Mouse (Mus musculus) kidney, embryonic 15.5 days (tissue): ENCODE results near the gene App. TPM values are rescaled to one million over a fixed set of nuclear protein-coding genes. Genes with fewer than 3 reads are reported as not detected.

Experiments used
- ATAC-seq: fragments of 200-750 bp; cut with Nextera tagmentation; replicated peaks from 2 replicates; pipeline ENCODE4 v1.8.0; 2017; ENCODE audit warnings: moderate TSS enrichment; ENCODE audit not compliant: low FRiP score
- H3K27ac ChIP-seq: fragments of 300-500 bp; sonication (generic); 2 replicates; pipeline ENCODE4 v1.5.1; 2015; ENCODE audit warnings: mild to moderate bottlenecking, inconsistent platforms
- H3K27me3 ChIP-seq: fragments of 300-500 bp; sonication (generic); 2 replicates; pipeline ENCODE4 v1.6.1; 2015; ENCODE audit warnings: inconsistent platforms
- H3K36me3 ChIP-seq: fragments of 300-500 bp; sonication (generic); 2 replicates; pipeline ENCODE4 v1.6.1; 2015; ENCODE audit warnings: inconsistent platforms
- H3K4me1 ChIP-seq: fragments of 300-500 bp; sonication (generic); 2 replicates; pipeline ENCODE4 v1.6.1; 2015; ENCODE audit warnings: inconsistent platforms
- H3K4me2 ChIP-seq: fragments of 300-500 bp; sonication (generic); 2 replicates; pipeline ENCODE4 v1.6.1; 2015; ENCODE audit warnings: moderate library complexity, mild to moderate bottlenecking, inconsistent platforms
- H3K4me3 ChIP-seq: fragments of 300-500 bp; sonication (generic); replicated peaks from 2 replicates; pipeline ENCODE4 v1.5.1; 2015; ENCODE audit warnings: mild to moderate bottlenecking, inconsistent platforms
- H3K9ac ChIP-seq: fragments of 300-500 bp; sonication (generic); 2 replicates; pipeline ENCODE4 v1.6.1; 2015; ENCODE audit warnings: mild to moderate bottlenecking, inconsistent platforms
- H3K9me3 ChIP-seq: fragments of 300-500 bp; sonication (generic); replicated peaks from 2 replicates; pipeline ENCODE4 v1.6.1; 2016; ENCODE audit warnings: inconsistent platforms
- WGBS: fragments of 180-500 bp; shearing (Covaris S2); methylation state at CpG from one replicate; pipeline ENCODE4 v1.1.7; 2015; ENCODE audit warnings: mixed read lengths; 5-methylcytosine and 5-hydroxymethylcytosine counted together
- polyA plus RNA-seq: library from polyadenylated mRNA; unstranded; fragments of >200 nt; fragmentation: Nextera tagmentation; extraction: Ambion mirVana; gene quantifications from 2 replicates; pipeline ENCODE4 v1.2.1, GENCODE M21; 2015

App gene
- polyA plus RNA-seq, 1 experiment from 2014 or later, result 292 TPM

DNA sequence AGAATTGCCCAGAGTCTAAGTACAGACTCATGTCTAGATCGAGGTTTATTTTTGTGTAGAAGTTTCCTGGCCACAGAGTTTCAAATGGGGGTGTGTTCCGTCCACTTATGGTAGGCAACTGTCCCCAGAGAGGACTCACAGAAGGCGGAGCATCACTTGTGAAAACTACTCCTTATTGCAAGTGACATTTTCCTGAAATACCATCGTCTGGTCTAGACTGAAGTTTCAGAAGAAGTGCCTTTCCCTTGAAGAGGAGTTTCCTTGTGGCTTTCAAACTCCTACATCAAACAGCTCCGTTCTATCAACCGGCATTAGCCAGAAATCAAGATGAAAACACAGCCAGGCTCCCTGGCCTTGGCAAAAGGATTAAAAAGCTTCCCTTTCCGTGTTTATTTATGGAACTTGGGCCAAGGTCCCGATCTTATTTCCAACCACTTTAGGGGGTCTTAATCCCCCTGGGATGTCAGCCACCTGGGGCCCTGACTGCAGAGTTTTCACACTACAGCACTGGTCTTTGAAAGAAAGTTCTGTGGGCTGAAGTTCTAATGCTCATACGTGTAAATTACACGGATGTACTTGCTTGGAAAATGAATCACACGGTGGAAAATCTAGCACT, 187.4 kb downstream of the App start:
- H3K27ac ChIP-seq, result no peak overlapping the region; the same call in 1 of the 2 replicates
- no peaks in the 10 kb centered on the region for H3K9me3 ChIP-seq
- no peak overlapping the region for H3K9ac ChIP-seq
- no peak overlapping the region for H3K4me3 ChIP-seq
- WGBS, result 57% methylated on average over 11 of the region's 11 CpGs
- H3K4me1 ChIP-seq, result peaks cover 8% of the 10 kb centered on the region; the same call in 1 of the 2 replicates
- no peaks in the 10 kb centered on the region for H3K27me3 ChIP-seq
- 0 out of 2 replicates have a peak, but pooled peaks have one; percentile 12 for ATAC-seq
- peaks cover 21% of the 10 kb centered on the region for H3K36me3 ChIP-seq
- no peak overlapping the region for H3K4me2 ChIP-seq

DNA sequence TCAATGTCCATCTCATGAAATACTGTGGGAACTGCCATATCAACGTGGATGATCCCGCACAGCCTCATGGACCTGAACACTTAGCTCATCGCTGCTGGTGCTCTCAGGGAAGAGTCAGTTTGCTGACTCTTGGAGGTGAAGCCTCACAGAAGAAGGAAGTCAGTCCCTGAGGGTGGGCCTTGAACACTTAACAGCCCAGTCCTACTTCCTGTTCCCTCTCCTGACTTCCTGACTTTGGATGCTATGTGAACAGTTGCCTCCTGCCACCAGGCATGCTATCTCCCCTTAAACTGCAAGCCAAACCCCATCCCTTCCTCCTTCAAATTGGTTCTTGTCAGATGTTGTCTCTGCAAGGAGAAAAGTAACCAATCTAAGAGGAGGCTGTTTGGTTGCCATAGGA, 188.2 kb downstream of the App start:
- peaks cover 8% of the 10 kb centered on the region; the same call in 1 of the 2 replicates for H3K4me1 ChIP-seq
- no peaks in the 10 kb centered on the region for H3K27me3 ChIP-seq
- H3K27ac ChIP-seq, result no peak overlapping the region
- H3K4me3 ChIP-seq, result no peak overlapping the region
- no peak overlapping the region for H3K4me2 ChIP-seq
- 99% methylated on average over 3 of the region's 3 CpGs for WGBS
- no peak overlapping the region for H3K9ac ChIP-seq
- peaks cover 23% of the 10 kb centered on the region for H3K36me3 ChIP-seq
- ATAC-seq, result no peak
- H3K9me3 ChIP-seq, result no peaks in the 10 kb centered on the region

DNA sequence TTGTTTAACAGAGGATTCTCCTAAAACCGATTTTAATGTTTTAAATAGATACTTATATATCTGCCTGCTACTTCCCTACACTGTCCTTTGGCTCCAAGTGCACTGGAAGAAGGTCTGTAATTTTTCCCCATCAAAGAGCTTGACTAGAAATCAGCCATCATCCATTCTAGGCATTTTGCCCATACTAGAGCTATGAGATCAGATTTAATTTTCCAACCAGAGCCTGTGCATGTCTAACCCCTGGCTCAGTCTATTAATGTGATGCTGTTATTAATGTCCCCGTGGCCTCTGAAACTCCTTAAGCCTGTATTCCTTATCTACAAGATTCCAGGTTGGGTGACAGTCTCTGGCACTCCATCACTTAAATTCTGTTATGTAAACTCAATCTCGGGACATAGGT, 190.1 kb downstream of the App start:
- WGBS, result 82% methylated on average over 3 of the region's 3 CpGs
- no peak for ATAC-seq
- Histone ChIP-seq H3K4me3 (no peak overlapping the region), H3K4me1 (peaks cover 8% of the 10 kb centered on the region; the same call in 1 of the 2 replicates), H3K9me3 (no peaks in the 10 kb centered on the region), H3K4me2 (no peak overlapping the region), H3K27me3 (no peaks in the 10 kb centered on the region), H3K36me3 (peaks cover 26% of the 10 kb centered on the region), H3K27ac (no peak overlapping the region), H3K9ac (no peak overlapping the region)

DNA sequence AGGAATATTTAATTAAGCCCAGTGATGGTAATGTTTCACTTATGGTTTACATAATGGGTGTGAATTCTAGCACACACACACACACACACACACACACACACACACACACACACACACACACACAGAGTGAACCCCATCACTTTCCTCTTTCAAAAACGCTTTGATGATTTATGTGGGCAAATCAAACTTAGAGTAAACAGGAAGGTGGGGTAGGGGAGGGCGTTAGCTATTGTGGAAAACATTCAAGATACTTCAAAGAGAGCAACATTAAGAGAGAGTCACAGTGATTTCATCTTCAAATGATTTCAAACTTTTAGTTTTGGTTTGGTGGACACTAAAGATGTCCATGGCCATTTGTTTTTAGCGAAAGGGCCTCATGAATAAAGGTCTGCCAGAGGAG, 191.0 kb downstream of the App start:
- Histone ChIP-seq H3K4me1 (peaks cover 8% of the 10 kb centered on the region; the same call in 1 of the 2 replicates), H3K9ac (no peak overlapping the region), H3K9me3 (no peaks in the 10 kb centered on the region), H3K4me3 (no peak overlapping the region), H3K36me3 (peaks cover 28% of the 10 kb centered on the region), H3K27me3 (no peaks in the 10 kb centered on the region), H3K27ac (no peak overlapping the region), H3K4me2 (no peak overlapping the region)
- no peak for ATAC-seq
- WGBS, result 71% methylated on average over 3 of the region's 3 CpGs

DNA sequence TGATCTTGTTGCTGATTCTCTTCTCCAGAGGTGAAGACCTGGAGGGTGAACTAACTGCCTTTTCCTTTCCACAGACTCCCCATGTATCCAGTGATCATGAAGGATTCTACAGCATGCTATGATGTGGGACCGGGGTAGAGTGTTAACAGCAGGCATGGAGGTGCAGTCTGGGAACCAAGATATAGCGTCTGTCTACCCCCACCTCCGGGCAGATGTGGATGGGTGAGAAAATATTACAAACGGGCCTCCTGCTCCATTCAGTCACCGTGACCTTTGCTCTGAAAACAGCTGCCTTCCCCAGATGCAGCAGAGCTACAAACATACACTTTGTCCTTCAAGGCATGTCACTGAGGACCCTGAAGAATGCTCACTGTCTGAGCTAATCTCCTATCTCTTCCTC, 195.0 kb downstream of the App start:
- Histone ChIP-seq H3K36me3 (peaks cover 47% of the 10 kb centered on the region), H3K9ac (no peak overlapping the region), H3K27ac (no peak overlapping the region), H3K4me2 (no peak overlapping the region), H3K4me3 (no peak overlapping the region), H3K4me1 (no peaks in the 10 kb centered on the region), H3K27me3 (no peaks in the 10 kb centered on the region), H3K9me3 (no peaks in the 10 kb centered on the region)
- 62% methylated on average over 5 of the region's 5 CpGs for WGBS
- no peak for ATAC-seq

DNA sequence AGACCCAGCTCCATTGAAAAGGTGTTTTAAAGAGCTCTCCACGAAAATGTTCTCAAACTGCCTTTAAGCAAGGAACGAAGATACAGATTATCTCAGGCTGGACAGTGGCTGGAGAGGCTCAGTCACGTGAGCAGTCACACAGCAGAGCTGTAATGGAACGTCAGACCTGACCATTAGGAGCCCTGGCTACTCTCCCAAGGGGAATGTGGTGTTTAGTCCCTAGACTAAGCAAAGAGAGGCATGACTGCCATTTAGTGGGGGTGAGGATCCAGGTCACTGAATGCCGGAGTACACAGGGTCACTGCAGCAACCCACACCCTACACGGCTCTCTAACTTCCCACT, 199.4 kb downstream of the App start:
- peaks cover 2% of the 10 kb centered on the region; the same call in 1 of the 2 replicates for H3K4me1 ChIP-seq
- 72% methylated on average over 6 of the region's 6 CpGs for WGBS
- no peak overlapping the region for H3K9ac ChIP-seq
- peak overlapping the region; percentile 20 for H3K27ac ChIP-seq
- H3K27me3 ChIP-seq, result no peaks in the 10 kb centered on the region
- H3K4me2 ChIP-seq, result no peak overlapping the region
- no peak; the same call in 1 of the 2 replicates for ATAC-seq
- H3K36me3 ChIP-seq, result peaks cover 82% of the 10 kb centered on the region
- no peaks in the 10 kb centered on the region for H3K9me3 ChIP-seq
- H3K4me3 ChIP-seq, result no peak overlapping the region

DNA sequence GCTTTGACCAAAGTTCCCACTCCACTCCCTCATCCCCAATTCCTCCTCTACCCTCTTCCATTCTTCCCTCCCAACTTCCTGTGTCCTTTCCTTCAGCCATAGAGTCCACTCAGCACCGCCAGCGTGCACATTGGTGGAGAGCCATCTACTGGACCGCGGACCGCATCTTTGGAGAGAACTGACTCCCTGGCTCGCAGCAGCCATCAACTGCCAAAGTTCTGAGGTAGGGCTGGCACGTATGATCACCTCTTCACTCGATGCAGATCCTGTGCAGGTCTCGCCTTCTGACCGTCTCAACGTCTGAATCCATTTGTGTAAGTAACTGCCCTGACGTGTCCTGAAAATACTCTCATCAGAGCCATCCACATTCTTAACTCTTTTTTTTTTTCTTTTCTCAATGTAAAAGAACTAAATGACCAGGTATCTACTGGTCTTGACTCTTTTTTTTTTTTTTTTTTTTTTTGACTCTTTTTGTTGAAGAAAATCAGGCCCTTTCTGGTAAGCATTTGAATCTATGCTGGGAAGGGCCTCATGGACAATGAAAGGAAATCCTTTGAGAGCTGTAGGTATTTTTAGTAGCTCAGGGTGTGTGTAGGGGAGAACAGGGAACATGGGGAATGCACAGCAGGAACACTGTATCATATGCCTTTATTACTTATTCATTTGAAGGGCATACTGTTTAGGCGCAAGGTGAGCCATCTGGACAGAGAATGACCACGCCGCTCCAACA, 200.0 kb downstream of the App start:
- 88% methylated on average over 15 of the region's 15 CpGs for WGBS
- H3K27me3 ChIP-seq, result no peaks in the 10 kb centered on the region

DNA sequence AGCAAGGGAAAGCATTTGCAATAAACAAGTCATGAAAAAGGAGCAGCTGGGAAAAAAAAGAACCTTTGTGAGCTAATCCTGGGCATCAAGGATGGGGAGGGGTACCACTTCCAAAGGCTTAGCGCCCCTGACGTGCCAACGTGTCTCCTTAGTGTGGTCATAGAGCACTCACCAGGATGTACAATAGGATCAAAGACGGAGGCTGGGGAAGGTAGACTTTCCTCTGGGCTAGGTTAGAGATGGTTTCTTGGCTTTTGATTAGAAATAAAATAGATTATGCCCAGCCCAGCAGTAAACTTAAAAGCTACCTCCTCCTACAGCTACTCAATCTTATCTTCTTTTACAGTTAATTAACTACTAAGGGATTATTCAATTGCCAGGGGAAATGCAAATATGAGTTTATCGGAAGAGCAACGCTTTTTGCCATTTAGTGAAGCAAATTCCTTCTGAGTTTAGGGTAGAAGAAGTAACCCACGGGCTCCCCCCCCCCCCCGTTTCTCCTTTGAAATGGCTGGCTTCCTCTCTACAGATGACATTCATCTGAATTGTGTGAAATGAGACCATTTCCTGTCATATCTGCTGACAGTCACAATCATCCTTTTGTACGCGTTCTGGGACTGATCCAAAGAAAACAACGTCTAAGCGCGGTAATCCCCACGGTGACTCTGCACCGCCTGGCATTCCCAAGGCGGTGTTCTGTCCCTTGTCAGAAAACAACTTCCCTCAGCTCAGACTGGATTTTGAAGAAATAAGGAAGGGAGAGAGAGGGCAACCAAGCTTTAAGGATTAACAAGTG, 201.8 kb downstream of the App start:
- Histone ChIP-seq H3K4me2 (no peak overlapping the region), H3K9me3 (no peaks in the 10 kb centered on the region)

More for the DNA sequence above, 200.0 kb downstream of the App start:
- Histone ChIP-seq H3K4me3 (no peak overlapping the region), H3K36me3 (peaks cover 85% of the 10 kb centered on the region), H3K9me3 (no peaks in the 10 kb centered on the region), H3K4me2 (no peak overlapping the region), H3K27ac (peak overlapping the region; percentile 56), H3K9ac (no peak overlapping the region), H3K4me1 (peaks cover 2% of the 10 kb centered on the region; the same call in 1 of the 2 replicates)
- ATAC-seq, result no peak

DNA sequence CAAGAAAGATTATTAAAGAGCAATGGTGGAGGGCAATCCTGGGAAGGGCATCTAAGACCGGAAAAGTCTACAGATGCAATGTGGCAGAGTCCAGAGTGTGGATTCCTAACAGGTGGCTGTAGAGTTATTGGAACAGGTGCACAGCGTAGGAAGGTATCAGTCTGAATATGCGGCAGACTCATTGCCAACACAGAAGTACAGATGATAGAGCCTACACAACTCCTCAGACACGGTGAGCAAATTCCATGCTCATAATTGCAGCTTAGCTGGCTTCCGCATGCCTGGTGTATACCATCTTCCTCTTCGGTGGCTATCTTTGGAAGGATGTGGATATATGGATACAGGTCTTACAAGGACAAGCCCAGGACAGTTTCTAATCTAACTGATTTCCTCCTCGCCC, 204.5 kb downstream of the App start:
- no peak overlapping the region for H3K4me3 ChIP-seq
- H3K9me3 ChIP-seq, result no peaks in the 10 kb centered on the region
- H3K27me3 ChIP-seq, result no peaks in the 10 kb centered on the region
- no peak for ATAC-seq
- no peak overlapping the region for H3K9ac ChIP-seq
- no peak overlapping the region for H3K4me2 ChIP-seq
- H3K4me1 ChIP-seq, result peaks cover 2% of the 10 kb centered on the region; the same call in 1 of the 2 replicates
- H3K36me3 ChIP-seq, result peaks cover 85% of the 10 kb centered on the region
- WGBS, result 91% methylated on average over 7 of the region's 7 CpGs
- no peak overlapping the region for H3K27ac ChIP-seq

More for the DNA sequence above, 201.8 kb downstream of the App start:
- Histone ChIP-seq H3K36me3 (peaks cover 82% of the 10 kb centered on the region), H3K4me1 (peaks cover 2% of the 10 kb centered on the region; the same call in 1 of the 2 replicates), H3K9ac (no peak overlapping the region), H3K27ac (peak overlapping the region; percentile 49), H3K4me3 (no peak overlapping the region), H3K27me3 (no peaks in the 10 kb centered on the region)
- ATAC-seq, result no peak
- WGBS, result 69% methylated on average over 16 of the region's 16 CpGs

DNA sequence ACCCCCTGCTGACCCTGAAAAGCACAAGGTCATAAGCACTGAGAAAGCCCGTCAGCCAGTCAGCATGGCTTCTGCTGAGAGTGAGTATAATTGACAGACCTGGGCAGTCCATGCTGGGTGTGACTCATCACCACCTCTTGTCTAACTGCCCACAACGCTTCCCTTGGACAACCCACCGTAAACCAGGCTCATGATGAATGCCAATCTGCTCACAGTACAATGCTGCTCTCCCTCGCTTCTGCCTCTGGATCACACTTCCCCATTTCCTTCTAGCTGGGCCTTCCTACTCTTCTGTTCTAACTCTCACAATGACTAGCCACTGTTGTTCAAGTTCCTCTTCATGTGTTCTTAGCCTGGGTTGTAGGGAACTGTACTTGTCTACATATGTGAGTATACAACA, 206.6 kb downstream of the App start:
- H3K4me3 ChIP-seq, result no peak overlapping the region
- H3K9ac ChIP-seq, result no peak overlapping the region
- no peak overlapping the region for H3K27ac ChIP-seq
- ATAC-seq, result no peak
- H3K9me3 ChIP-seq, result no peaks in the 10 kb centered on the region
- no peak overlapping the region for H3K4me2 ChIP-seq
- H3K27me3 ChIP-seq, result no peaks in the 10 kb centered on the region
- H3K4me1 ChIP-seq, result peaks cover 2% of the 10 kb centered on the region; the same call in 1 of the 2 replicates
- WGBS, result 78% methylated on average over 4 of the region's 4 CpGs
- H3K36me3 ChIP-seq, result peaks cover 88% of the 10 kb centered on the region

DNA sequence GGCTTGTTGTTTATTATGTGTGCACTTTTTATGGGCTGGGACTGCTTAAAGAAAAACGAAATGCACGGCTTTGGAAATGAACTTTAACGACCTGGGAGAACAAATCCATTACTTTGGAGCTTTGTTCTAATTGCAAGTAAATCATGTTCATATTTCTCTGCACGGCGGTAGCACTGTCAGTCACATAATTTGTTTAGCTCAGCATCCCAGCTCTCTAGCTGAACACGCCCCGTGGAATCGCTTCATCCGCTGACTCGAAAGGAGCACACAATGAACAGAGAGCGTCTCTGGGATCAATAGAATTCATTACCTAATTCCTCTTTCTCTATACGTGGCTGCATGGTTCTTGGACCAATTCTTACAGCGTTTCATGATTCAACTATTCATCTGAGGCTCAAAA, 207.5 kb downstream of the App start:
- Histone ChIP-seq H3K4me3 (no peak overlapping the region), H3K9ac (no peak overlapping the region), H3K36me3 (peaks cover 88% of the 10 kb centered on the region), H3K27me3 (no peaks in the 10 kb centered on the region), H3K4me2 (no peak overlapping the region), H3K27ac (no peak overlapping the region), H3K4me1 (no peaks in the 10 kb centered on the region), H3K9me3 (no peaks in the 10 kb centered on the region)
- WGBS, result 81% methylated on average over 13 of the region's 13 CpGs
- no peak for ATAC-seq

DNA sequence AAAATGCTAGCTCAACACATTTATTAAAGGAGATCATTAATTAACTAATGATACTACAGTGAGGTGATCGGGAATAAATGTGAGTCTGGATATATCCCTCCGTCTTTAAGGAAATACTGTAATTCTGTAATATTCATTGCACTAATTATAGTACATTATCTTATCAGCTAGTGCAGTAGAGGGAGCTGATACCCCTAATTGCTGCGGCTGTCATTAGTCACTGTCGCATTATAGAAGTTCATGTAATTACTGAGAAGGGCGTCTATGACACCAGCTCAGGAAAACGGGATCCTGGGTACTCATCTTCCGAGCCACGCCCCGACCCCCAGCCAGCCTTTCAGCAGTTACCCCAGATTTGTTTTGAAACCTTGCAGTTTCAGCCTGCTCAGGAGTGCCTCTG, 209.6 kb downstream of the App start:
- Histone ChIP-seq H3K9ac (no peak overlapping the region), H3K27me3 (no peaks in the 10 kb centered on the region), H3K4me2 (no peak overlapping the region), H3K4me1 (no peaks in the 10 kb centered on the region), H3K4me3 (no peak overlapping the region), H3K27ac (no peak overlapping the region), H3K9me3 (no peaks in the 10 kb centered on the region), H3K36me3 (peaks cover 92% of the 10 kb centered on the region)
- WGBS, result 84% methylated on average over 9 of the region's 9 CpGs
- no peak for ATAC-seq
